Mouse (Mus musculus): ENCODE data around the gene Cables2. TPM values are rescaled to one million over a fixed set of nuclear protein-coding genes. Genes with fewer than 3 reads are reported as not detected.

Gene Cables2
- total and polyA plus RNA-seq, 3 experiments, result 11.2 to 17.6 (median 14.3) TPM

- peaks cover 10% of the 10 kb centered on the region for H3K4me1 ChIP-seq (ENCODE audit: control insufficient read depth, insufficient read depth, low read length)
- H3K79me2 ChIP-seq (replicated peaks; ENCODE audit: control insufficient read depth, insufficient read depth, low read length), result no peaks in the 10 kb centered on the region
Observed at GRCm38 (mm10) chr2:180256296-180257000, 16.8 kb downstream of the Cables2 start.

GRCm38 (mm10) chr2:180255701-180256100, 17.6 kb downstream of the Cables2 start:
- Histone ChIP-seq H3K4me3 (no peak overlapping the region), H3K27ac (no peak overlapping the region; the same call in 1 of the 2 replicates), H3K79me2 (replicated peaks; ENCODE audit: control insufficient read depth, insufficient read depth, low read length) (no peaks in the 10 kb centered on the region), H3K4me1 (ENCODE audit: control insufficient read depth, insufficient read depth, low read length) (peaks cover 9% of the 10 kb centered on the region), H3K9ac (ENCODE audit: low read depth, low read length) (no peak overlapping the region), H3K36me3 (ENCODE audit: control insufficient read depth, insufficient read depth, low read length) (peaks cover 2% of the 10 kb centered on the region; the same call in 1 of the 2 replicates), H3K27me3 (ENCODE audit: control insufficient read depth, insufficient read depth, low read length) (no peaks in the 10 kb centered on the region)
- no peak for TF ChIP-seq CTCF (IDR thresholded peaks at IDR 0.05)
- no peak for TF ChIP-seq EP300 (IDR thresholded peaks at IDR 0.05; ENCODE audit: insufficient read depth, low read depth, low read length)
- no peak for TF ChIP-seq POLR2A (IDR thresholded peaks at IDR 0.05; ENCODE audit: insufficient read depth, low read depth, low read length)
- intact Hi-C loops (cut with DNase I), result loop anchor here (5.0 to 10.0 kb wide), 2 partner anchors 208 to 341 kb away; no protein-coding TSS in a partner anchor
- WGBS, result 83% methylated on average over 9 of the region's 9 CpGs
- peak in 1 of 2 experiments; percentile 11 for DNase-seq

More at GRCm38 (mm10) chr2:180256296-180257000, 16.8 kb downstream of the Cables2 start:
- intact Hi-C loops (cut with DNase I), result loop anchor here (5.0 to 10.0 kb wide), 2 partner anchors 209 to 342 kb away; no protein-coding TSS in a partner anchor
- peak overlapping the region; percentile 61 for H3K4me3 ChIP-seq
- 23% methylated on average over 26 of the region's 26 CpGs for WGBS
- peak overlapping the region; percentile 66 for H3K9ac ChIP-seq (ENCODE audit: low read depth, low read length)
- peaks cover 2% of the 10 kb centered on the region; the same call in 1 of the 2 replicates for H3K36me3 ChIP-seq (ENCODE audit: control insufficient read depth, insufficient read depth, low read length)
- no peak for TF ChIP-seq CTCF (IDR thresholded peaks at IDR 0.05)
- no peak for TF ChIP-seq EP300 (IDR thresholded peaks at IDR 0.05; ENCODE audit: insufficient read depth, low read depth, low read length)
- TF ChIP-seq POLR2A (IDR thresholded peaks at IDR 0.05; ENCODE audit: insufficient read depth, low read depth, low read length), result no peak
- no peaks in the 10 kb centered on the region for H3K27me3 ChIP-seq (ENCODE audit: control insufficient read depth, insufficient read depth, low read length)
- no peak for DNase-seq
- H3K27ac ChIP-seq, result peak overlapping the region; percentile 87

- Histone ChIP-seq H3K4me3 (no peak overlapping the region), H3K27me3 (ENCODE audit: control insufficient read depth, insufficient read depth, low read length) (no peaks in the 10 kb centered on the region), H3K79me2 (replicated peaks; ENCODE audit: control insufficient read depth, insufficient read depth, low read length) (no peaks in the 10 kb centered on the region), H3K9ac (ENCODE audit: low read depth, low read length) (no peak overlapping the region), H3K27ac (peak overlapping the region; percentile 33; the same call in 1 of the 2 replicates), H3K4me1 (ENCODE audit: control insufficient read depth, insufficient read depth, low read length) (peaks cover 7% of the 10 kb centered on the region), H3K36me3 (ENCODE audit: control insufficient read depth, insufficient read depth, low read length) (peaks cover 2% of the 10 kb centered on the region; the same call in 1 of the 2 replicates)
- 92% methylated on average over 5 of the region's 5 CpGs for WGBS
- intact Hi-C loops (cut with DNase I), result loop anchor here (5.0 to 10.0 kb wide), 3 partner anchors 137 to 340 kb away; partner anchors contain the start of gene Osbpl2
- no peak for DNase-seq
- TF ChIP-seq CTCF (IDR thresholded peaks at IDR 0.05) (no peak), EP300 (IDR thresholded peaks at IDR 0.05; ENCODE audit: insufficient read depth, low read depth, low read length) (no peak), POLR2A (IDR thresholded peaks at IDR 0.05; ENCODE audit: insufficient read depth, low read depth, low read length) (no peak)
Observed at GRCm38 (mm10) chr2:180254436-180255209, 18.7 kb downstream of the Cables2 start.

- H3K9ac ChIP-seq (ENCODE audit: low read depth, low read length), result no peak overlapping the region
- H3K27ac ChIP-seq, result no peak overlapping the region
- intact Hi-C loops (cut with DNase I), result loop anchor here (1.0 to 10.0 kb wide), 5 partner anchors 25 to 337 kb away; partner anchors contain the start of genes Adrm1 and Osbpl2
- 66% methylated on average over 3 of the region's 3 CpGs for WGBS
- peaks cover 6% of the 10 kb centered on the region for H3K4me1 ChIP-seq (ENCODE audit: control insufficient read depth, insufficient read depth, low read length)
- no peaks in the 10 kb centered on the region for H3K79me2 ChIP-seq (replicated peaks; ENCODE audit: control insufficient read depth, insufficient read depth, low read length)
- DNase-seq, result no peak
- no peak overlapping the region for H3K4me3 ChIP-seq
- TF ChIP-seq EP300 (IDR thresholded peaks at IDR 0.05; ENCODE audit: insufficient read depth, low read depth, low read length), result no peak
- TF ChIP-seq CTCF (IDR thresholded peaks at IDR 0.05), result no peak
- no peak for TF ChIP-seq POLR2A (IDR thresholded peaks at IDR 0.05; ENCODE audit: insufficient read depth, low read depth, low read length)
- H3K36me3 ChIP-seq (ENCODE audit: control insufficient read depth, insufficient read depth, low read length), result no peaks in the 10 kb centered on the region
- no peaks in the 10 kb centered on the region for H3K27me3 ChIP-seq (ENCODE audit: control insufficient read depth, insufficient read depth, low read length)
Observed at GRCm38 (mm10) chr2:180251838-180252237, 21.5 kb downstream of the Cables2 start.

- DNase-seq, result peak; percentile 78 to 80
- H3K27ac ChIP-seq, result 0 out of 2 replicates have a peak overlapping the region, but pooled peaks have one; percentile 7
- no peaks in the 10 kb centered on the region for H3K36me3 ChIP-seq (ENCODE audit: control insufficient read depth, insufficient read depth, low read length)
- TF ChIP-seq CTCF (IDR thresholded peaks at IDR 0.05) (no peak), EP300 (IDR thresholded peaks at IDR 0.05; ENCODE audit: insufficient read depth, low read depth, low read length) (peak; percentile 87; the same call in 1 of the 2 replicates)
- H3K4me3 ChIP-seq, result no peak overlapping the region
- peaks cover 3% of the 10 kb centered on the region for H3K4me1 ChIP-seq (ENCODE audit: control insufficient read depth, insufficient read depth, low read length)
- no peaks in the 10 kb centered on the region for H3K27me3 ChIP-seq (ENCODE audit: control insufficient read depth, insufficient read depth, low read length)
- intact Hi-C loops (cut with DNase I), result loop anchor here (1.0 to 10.0 kb wide), 5 partner anchors 24 to 336 kb away; partner anchors contain the start of genes Adrm1 and Osbpl2
- H3K79me2 ChIP-seq (replicated peaks; ENCODE audit: control insufficient read depth, insufficient read depth, low read length), result no peaks in the 10 kb centered on the region
- H3K9ac ChIP-seq (ENCODE audit: low read depth, low read length), result 0 out of 2 replicates have a peak overlapping the region, but pooled peaks have one; percentile 15
- 23% methylated on average over 11 of the region's 11 CpGs for WGBS
Observed at GRCm38 (mm10) chr2:180250930-180251611, 22.2 kb downstream of the Cables2 start.
